Mouse (Mus musculus): Measurements from ENCODE around the gene Foxp2. TPM values are rescaled to one million over a fixed set of nuclear protein-coding genes. Genes with fewer than 3 reads are reported as not detected.

Foxp2 gene
- total RNA-seq, 2 experiments from 2014 or later, result 1.8 to 2.9 TPM

- no peak for DNase-seq (ENCODE audit: low spot score in 2 of 2)
Observed at GRCm38 (mm10) chr6:15063246-15063645, 162.1 kb downstream of the Foxp2 start.

DNA sequence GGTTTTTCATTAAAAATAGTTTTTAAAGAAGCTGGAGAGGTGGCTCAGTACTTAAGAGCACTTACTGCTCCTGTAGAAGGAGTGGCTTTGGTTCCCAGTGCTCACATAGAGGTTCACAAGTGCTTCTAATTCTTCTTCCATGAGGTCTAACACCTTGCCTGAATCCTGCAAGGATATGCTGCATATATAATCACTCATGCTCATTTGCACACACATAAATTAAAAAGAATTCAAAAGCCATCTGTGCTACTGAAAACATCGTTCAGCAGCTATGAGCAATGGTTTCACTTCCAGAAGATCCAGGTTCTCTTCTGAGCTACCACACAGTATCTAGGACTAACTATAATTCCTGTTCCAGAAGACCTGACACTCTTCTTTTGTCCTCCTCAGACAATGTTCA lies 200.4 kb downstream of the Foxp2 start:
- DNase-seq (ENCODE audit: low spot score in 2 of 2), result no peak

- DNase-seq (ENCODE audit: low spot score in 2 of 2), result no peak
Observed at GRCm38 (mm10) chr6:15120916-15121315, 219.8 kb downstream of the Foxp2 start.

DNA sequence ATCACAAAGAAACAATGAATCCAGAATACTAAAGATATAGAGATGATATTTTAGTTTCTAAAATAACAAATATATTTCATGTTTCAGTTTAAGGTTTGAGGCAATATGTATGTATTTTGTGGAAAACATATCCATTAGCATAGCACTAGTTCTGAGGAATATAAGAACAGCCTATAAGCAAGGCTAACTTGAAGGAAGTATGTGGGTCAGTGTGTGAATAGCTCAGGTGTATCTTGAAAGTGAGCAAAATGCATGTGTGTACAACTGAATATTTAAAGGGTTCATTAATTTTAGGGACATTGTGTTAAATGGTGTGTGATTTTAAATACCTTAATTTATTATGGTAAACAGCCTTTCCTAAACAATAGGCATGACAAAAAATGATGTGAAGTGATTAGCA lies 220.2 kb downstream of the Foxp2 start:
- no peak for DNase-seq (ENCODE audit: low spot score in 2 of 2)

GRCm38 (mm10) chr6:15130142-15130541 lies 229.0 kb downstream of the Foxp2 start:
- no peak for DNase-seq (ENCODE audit: low spot score in 2 of 2)

GRCm38 (mm10) chr6:15142094-15142493 lies 240.9 kb downstream of the Foxp2 start:
- DNase-seq (ENCODE audit: low spot score in 2 of 2), result no peak

GRCm38 (mm10) chr6:15151619-15152018 lies 250.5 kb downstream of the Foxp2 start:
- no peak for DNase-seq (ENCODE audit: low spot score in 2 of 2)

DNA sequence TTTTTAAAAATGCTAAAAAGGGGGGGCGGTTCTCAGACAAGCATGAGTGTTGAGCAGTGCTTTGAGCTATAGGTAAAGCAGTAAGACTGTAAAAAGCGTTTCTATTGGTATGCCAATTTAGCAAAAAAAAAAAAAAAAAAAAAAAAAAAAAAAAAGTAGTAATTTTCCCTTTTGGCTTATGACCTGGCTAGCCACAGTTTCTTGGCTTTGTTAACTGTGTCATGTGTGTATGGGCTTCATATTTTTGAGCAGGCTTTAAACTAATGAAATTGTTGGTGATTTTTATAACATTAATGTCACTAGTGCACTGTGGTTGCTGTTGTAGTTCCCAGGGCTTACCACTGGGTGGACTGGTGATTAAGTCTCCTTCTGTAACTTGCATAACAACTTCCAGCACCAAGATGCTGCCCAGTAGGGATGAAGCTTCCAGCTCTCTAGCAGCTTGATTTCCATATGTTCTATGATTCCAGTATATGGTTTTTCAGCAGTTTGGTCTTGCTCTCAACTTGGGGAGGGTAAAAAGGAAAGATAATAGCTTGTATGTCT lies 262.4 kb downstream of the Foxp2 start:
- no peak for DNase-seq (ENCODE audit: low spot score in 2 of 2)

DNA sequence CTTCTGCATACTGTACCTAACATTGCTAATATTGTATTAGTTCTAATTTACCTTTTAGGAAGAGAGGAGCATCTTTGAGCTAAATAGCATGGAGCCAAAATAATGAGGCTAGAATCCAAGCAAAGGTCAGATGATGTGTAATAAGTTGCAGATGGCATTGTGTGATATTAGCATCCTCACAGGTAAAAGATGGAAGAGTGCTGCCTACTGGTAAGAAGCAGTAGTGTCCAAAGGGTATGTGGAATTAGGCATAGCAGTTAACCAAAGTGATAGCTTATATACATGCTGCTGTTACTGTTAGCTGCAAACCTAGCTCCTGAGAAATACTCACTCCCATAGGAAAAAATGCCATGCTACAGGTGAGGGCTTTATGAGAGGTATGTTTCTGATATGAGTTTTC lies 275.6 kb downstream of the Foxp2 start:
- no peak for DNase-seq (ENCODE audit: low spot score in 2 of 2)

GRCm38 (mm10) chr6:15192877-15193276 lies 291.7 kb downstream of the Foxp2 start:
- no peak for DNase-seq (ENCODE audit: low spot score in 2 of 2)

DNA sequence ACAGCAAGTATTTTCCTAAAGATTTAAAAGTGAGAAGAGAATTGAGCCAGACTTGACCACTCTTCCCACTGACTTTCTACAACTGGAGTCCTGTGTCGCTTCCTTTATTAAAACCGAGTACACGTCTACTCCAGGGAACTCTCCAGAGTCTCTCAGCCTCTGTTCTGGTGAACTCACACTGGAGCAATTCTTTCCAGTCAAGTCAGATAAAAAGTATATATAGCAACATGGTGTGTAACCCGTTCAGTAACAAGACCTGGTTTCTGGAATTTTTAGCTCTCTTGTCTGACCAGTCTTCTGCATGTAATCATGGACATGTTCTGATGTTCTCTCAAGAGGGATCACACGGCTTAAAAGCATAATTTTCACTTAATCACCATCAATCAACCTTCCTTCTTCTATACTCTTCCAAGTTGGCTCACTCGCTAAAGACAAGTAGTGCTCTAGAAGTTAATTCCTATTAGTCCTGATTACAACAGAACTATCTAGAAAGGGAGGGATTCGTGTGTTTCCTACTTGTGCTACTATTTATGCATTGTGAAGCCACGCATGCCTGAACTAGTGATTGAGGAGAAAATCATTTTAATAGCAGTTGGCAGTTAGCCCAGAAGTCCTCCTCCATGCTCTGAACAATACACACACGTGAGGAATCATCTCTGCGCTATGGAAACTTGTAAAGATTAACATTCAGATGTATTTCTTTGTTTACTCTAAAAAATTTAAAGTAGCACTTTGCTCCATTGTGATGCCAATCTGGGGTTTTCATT lies 341.2 kb downstream of the Foxp2 start:
- no peak for DNase-seq (ENCODE audit: low spot score in 2 of 2)

GRCm38 (mm10) chr6:15257393-15257792 lies 356.2 kb downstream of the Foxp2 start:
- peak; percentile 3 to 5 for DNase-seq (ENCODE audit: low spot score in 2 of 2)

DNA sequence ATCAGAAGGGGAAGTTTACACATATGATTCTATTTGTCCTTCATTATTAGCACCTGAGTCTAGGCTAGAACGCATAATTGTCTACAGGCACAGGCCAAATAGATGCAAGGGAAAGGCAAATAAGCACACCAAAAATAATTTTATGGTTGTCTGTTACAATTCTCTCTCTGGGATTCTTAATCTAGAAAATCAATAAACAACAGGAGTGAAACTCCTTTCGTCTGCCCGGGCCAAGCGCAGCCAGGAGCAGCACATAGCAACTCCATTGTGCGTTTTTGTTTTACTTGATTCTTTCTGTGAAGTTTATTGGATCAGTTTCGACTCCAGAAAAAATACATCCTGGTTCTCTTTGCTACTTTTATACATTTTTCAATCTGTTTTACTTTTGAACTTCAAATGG lies 356.7 kb downstream of the Foxp2 start:
- DNase-seq (ENCODE audit: low spot score in 2 of 2), result no peak

DNA sequence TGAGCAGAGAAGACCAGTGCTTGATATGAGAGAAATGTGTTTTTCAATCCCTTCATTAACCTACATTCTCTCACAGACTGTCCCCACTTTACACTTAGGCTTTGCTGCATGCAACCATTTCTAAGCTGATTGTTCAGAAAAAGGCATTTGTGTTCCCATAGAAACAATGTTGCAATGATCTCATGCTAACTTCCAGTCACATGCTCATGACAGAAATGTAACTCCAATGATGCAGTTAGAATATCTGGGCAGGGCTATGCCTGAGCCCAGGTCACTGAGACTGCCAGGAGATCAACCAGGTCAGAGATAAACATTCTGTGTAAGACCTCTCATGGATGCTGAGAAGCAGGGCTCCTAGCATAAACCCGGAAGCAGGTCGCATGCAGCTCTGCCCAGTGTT lies 367.0 kb downstream of the Foxp2 start:
- DNase-seq (ENCODE audit: low spot score in 2 of 2), result no peak

DNA sequence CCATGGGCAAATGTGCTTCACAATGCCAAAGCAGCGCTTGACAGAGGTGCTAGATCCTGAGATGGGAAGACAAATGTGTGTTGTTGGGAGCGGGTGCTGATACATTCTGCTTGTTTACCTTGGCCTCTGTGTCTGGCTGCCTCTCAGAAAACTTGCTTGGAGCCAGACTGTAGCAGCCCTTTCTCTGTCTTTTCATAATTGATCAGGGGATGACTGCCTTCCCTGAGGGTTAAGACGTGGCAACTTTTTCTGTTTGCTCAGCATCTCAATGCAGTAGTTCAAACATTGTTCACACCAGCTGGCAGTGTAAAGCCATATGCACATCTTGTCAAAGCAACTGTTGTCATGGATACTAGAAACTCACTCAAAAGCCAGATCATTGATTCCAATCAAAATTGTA lies 384.1 kb downstream of the Foxp2 start:
- peak; percentile 14 to 15 for DNase-seq (ENCODE audit: low spot score in 2 of 2)

DNA sequence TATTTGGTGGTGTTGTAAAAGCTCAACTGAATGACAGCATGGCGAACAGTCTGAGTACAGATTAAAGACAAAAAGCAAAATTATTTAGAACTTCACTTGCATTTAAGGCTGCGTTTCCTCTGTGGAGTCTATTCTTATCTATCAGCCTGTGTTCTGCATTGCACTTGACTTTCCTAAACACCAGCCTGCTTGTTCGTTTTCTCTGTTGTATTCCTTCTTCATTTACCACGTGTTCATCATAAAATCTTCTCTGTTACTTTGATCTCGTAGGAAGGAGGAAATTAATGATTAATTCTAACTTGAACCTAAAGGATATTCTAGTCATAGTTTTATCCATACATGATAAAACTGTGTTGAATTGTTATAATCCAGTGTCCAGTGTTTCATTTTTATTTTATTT lies 392.9 kb downstream of the Foxp2 start:
- DNase-seq (ENCODE audit: low spot score in 2 of 2), result no peak

GRCm38 (mm10) chr6:15299279-15299678 lies 398.1 kb downstream of the Foxp2 start:
- DNase-seq (ENCODE audit: low spot score in 2 of 2), result no peak

GRCm38 (mm10) chr6:15310671-15311070 lies 409.5 kb downstream of the Foxp2 start:
- no peak for DNase-seq (ENCODE audit: low spot score in 2 of 2)

GRCm38 (mm10) chr6:15316948-15317347 lies 415.8 kb downstream of the Foxp2 start:
- DNase-seq (ENCODE audit: low spot score in 2 of 2), result no peak

DNA sequence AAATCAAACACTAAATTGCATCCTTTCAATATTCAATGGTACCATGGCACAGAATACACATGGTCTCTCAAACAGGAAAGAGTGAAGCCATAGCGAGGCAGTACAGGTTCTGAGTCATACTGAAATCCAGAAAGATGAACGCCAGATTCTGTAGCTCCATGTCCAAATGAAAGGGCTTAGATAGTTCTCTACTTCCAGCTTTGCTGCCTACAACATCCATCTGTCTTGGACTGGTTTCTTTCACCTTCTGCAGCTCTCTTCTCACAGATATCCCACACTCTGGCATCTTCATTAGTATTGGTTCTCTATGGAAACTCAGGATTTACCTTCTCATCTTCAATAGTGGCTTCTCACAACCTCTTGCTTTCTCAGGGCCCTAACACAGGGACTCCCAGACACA lies 417.2 kb downstream of the Foxp2 start:
- DNase-seq (ENCODE audit: low spot score in 2 of 2), result no peak

DNA sequence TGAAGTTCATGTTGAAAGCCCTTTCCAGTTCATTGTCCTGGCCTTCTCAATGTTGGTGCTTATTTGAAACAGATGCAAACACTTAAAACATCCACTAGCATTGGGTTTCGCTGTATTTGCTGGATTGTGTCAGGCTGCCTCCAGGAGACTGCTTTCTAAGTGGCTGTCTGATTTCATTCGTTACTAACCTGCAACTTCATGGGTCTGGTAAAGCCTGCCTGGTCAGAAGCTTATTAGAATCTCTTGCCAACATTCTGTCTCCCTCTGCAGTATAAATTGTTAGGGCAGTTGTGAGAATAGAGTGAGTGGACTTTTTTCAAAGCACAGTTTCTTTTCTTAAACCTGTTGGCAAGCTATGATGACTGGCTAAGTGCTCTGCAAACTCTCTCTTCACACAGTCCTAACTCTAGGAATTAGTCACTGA lies 420.4 kb downstream of the Foxp2 start:
- no peak for DNase-seq (ENCODE audit: low spot score in 2 of 2)

DNA sequence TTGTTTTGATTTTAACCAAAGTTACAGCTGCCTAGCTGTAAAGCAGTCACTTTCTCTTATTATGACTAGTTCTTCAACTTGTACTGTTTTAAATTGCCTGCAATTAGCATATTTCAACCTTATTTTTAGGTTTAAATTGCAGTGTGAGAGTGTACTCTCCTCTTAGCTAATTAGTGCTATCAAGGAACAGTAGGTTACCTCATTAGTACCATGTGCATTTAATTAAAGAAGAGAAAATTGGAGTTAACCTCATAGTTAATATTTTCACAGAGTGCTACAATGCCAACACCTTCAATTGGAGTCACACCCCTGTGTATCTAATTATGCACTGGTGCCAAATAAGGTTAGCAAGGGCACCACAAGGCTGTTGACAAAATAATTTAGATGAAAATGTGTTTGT lies 421.9 kb downstream of the Foxp2 start:
- DNase-seq (ENCODE audit: low spot score in 2 of 2), result no peak

DNA sequence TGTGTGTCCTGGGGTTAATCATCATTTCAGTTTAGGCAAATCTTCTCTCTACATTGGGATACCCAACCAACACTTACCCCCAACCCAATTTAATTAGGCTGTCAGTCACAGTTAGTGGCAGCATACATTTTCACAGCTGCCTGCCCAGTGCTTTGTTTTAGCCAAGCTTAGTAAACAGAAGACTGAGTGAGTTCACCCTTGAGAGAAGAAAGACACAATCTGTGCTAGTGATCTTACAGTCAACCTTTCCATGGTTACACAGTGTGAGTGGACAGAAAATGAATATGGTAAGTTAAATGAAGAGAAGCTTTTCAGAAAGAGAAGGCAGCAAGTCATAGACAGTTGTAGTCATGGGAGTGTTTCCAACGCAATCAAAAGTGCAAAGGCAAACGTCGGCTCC lies 446.6 kb downstream of the Foxp2 start:
- DNase-seq (ENCODE audit: low spot score in 2 of 2), result no peak

Data from layer of hippocampus, postnatal 14 days (tissue).